Mouse (Mus musculus) megakaryocyte, embryonic 14.5 days (primary cell): ENCODE measurements at regions not wholly inside any gene's neighbourhood (a gene's known extent, or its start where the extent isn't known, plus 50 kb on each side); places are given as distances from the start of the nearest gene placed in this dataset.
"Not testable (repeated sequence)": the region's sequence is repeated elsewhere in the genome, so short reads cannot be mapped to it uniquely, and the experiment has no call there.

ENCODE experiments used
- H3K27me3 ChIP-seq: replicated peaks from 2 replicates; pipeline ENCODE3; 2012; ENCODE audit warnings: inconsistent platforms
- H3K36me3 ChIP-seq: replicated peaks from 2 replicates; pipeline ENCODE3; 2012; ENCODE audit warnings: low read length, inconsistent platforms, mixed read lengths
- H3K4me1 ChIP-seq: 2 replicates; pipeline ENCODE4 v1.6.1; 2012; ENCODE audit warnings: inconsistent platforms
- H3K4me3 ChIP-seq: replicated peaks from 2 replicates; pipeline ENCODE3; 2012; ENCODE audit warnings: moderate library complexity, mild to moderate bottlenecking, inconsistent platforms
- H3K9me3 ChIP-seq: 2 replicates; pipeline ENCODE4 v1.6.1; 2012; ENCODE audit warnings: inconsistent platforms
- FLI1 ChIP-seq: IDR thresholded peaks from 2 replicates; pipeline ENCODE4 v1.6.1; 2012; ENCODE audit warnings: low read length, inconsistent platforms, mixed read lengths
- GATA1 ChIP-seq: IDR thresholded peaks from 3 replicates; pipeline ENCODE4 v1.6.1; 2012; ENCODE audit warnings: mixed read lengths, low read length, inconsistent platforms, borderline replicate concordance

GRCm38 (mm10) chr3:118194754-118195153, 326.0 kb upstream of the Snx7 start:
- TF ChIP-seq FLI1 (no peak), GATA1 (no peak)
- Histone ChIP-seq H3K27me3 (no peaks in the 10 kb centered on the region), H3K36me3 (no peaks in the 10 kb centered on the region), H3K4me3 (no peak overlapping the region), H3K4me1 (peaks cover 20% of the 10 kb centered on the region), H3K9me3 (0 out of 2 replicates have a peak, but pooled peaks cover 2% of the 10 kb centered on the region)

DNA sequence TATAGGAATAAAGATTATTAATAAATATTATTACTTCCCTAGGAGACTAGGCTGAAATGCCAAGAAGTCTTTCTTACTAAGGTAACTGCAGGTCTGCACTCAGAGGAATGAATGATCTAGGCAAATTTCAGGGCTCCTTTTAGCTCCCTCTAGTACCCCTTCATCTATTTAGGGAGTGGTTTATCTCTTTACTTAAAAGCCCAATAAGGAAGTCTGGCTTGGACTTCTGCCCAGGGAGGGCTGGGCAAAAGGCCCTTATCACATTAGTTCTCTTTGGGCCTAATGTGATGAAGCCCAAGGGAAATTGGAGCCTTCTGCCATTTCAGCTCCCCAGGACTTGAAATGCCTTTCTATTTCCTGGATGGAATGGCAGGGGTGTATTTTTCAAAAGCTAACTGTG, 320.6 kb upstream of the Snx7 start:
- no peaks in the 10 kb centered on the region for H3K36me3 ChIP-seq
- TF ChIP-seq FLI1: no peak
- TF ChIP-seq GATA1: no peak
- no peaks in the 10 kb centered on the region for H3K27me3 ChIP-seq
- no peaks in the 10 kb centered on the region for H3K9me3 ChIP-seq
- no peak overlapping the region for H3K4me3 ChIP-seq
- peaks cover 31% of the 10 kb centered on the region for H3K4me1 ChIP-seq

DNA sequence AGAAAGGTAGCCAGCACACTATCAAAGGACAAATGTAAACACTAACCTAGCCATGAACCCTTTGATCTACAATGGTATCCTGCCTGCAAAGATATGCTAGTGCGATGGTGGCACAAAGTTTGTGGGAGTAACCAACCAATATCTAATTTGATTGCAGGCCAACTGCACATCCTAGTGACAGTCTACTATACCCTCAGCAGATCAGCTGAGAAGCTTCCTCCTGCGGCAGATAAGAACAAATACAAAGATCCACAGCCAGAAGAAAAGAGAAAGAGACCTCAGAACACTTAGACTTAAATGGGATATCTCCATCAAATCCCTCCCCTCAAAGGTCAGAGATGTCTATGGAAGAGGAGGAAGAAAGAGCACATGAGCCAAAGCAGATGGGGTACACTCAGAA, 308.7 kb upstream of the Snx7 start:
- no peaks in the 10 kb centered on the region for H3K36me3 ChIP-seq
- peaks cover 12% of the 10 kb centered on the region; the same call in 1 of the 2 replicates for H3K4me1 ChIP-seq
- no peaks in the 10 kb centered on the region for H3K9me3 ChIP-seq
- no peak for TF ChIP-seq FLI1
- TF ChIP-seq GATA1: no peak
- no peak overlapping the region for H3K4me3 ChIP-seq
- H3K27me3 ChIP-seq: no peaks in the 10 kb centered on the region

GRCm38 (mm10) chr3:118162916-118163315, 294.2 kb upstream of the Snx7 start:
- Histone ChIP-seq H3K4me3 (no peak overlapping the region), H3K9me3 (no peaks in the 10 kb centered on the region), H3K4me1 (no peaks in the 10 kb centered on the region; the same call in 1 of the 2 replicates), H3K36me3 (no peaks in the 10 kb centered on the region), H3K27me3 (no peaks in the 10 kb centered on the region)
- TF ChIP-seq FLI1: no peak
- no peak for TF ChIP-seq GATA1

DNA sequence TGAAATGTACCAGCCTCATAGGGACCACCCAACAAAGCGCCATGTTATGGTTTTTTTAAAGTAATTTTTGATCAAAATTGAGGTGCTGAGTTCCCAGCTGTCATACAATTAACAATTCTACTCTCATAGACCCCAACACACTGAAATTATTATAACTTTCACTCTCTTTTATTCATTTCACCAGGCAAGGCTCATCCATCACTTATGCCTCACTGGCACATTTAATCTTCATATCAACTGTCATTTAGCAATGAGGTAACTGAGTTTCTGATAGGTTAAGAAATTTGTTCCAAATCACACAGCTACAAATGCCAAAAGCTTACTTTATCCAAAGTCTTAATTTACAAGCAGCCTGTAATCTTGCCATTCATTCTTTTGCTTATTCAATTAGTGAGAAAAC, 276.1 kb upstream of the Snx7 start:
- Histone ChIP-seq H3K27me3 (no peaks in the 10 kb centered on the region), H3K4me3 (no peak overlapping the region), H3K36me3 (no peaks in the 10 kb centered on the region), H3K9me3 (no peaks in the 10 kb centered on the region), H3K4me1 (peaks cover 12% of the 10 kb centered on the region; the same call in 1 of the 2 replicates)
- TF ChIP-seq GATA1 (no peak), FLI1 (no peak)

DNA sequence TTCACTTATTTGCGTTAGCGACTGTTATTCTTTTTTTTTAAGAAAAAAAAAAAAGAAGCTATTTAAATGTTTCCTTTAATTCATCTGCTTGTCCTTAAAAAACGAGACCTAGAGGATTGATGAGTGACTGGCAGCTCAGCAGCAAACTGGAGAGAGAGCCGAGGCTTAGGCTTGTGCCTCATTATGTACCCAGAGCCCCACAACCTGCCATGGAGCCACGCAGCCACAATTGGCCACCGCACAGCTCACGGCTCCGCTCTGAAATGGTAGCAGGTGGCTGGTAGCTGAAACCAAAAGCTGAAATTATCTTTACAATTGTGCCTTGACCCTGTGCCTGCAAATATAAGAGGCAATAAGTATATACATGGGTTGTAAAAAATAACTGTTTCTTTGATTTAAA, 273.0 kb upstream of the Snx7 start:
- H3K4me3 ChIP-seq: no peak overlapping the region
- H3K4me1 ChIP-seq: peaks cover 12% of the 10 kb centered on the region; the same call in 1 of the 2 replicates
- no peaks in the 10 kb centered on the region for H3K9me3 ChIP-seq
- H3K27me3 ChIP-seq: no peaks in the 10 kb centered on the region
- no peak for TF ChIP-seq FLI1
- no peaks in the 10 kb centered on the region for H3K36me3 ChIP-seq

- no peaks in the 10 kb centered on the region for H3K9me3 ChIP-seq
- H3K27me3 ChIP-seq: no peaks in the 10 kb centered on the region
- TF ChIP-seq FLI1: no peak
- no peak for TF ChIP-seq GATA1
- H3K36me3 ChIP-seq: no peaks in the 10 kb centered on the region
- H3K4me3 ChIP-seq: no peak overlapping the region
- H3K4me1 ChIP-seq: peaks cover 12% of the 10 kb centered on the region; the same call in 1 of the 2 replicates
Observed at GRCm38 (mm10) chr3:118140108-118140507, 271.4 kb upstream of the Snx7 start.

GRCm38 (mm10) chr3:118128349-118128748, 259.6 kb upstream of the Snx7 start:
- not testable (repeated sequence) for H3K9me3 ChIP-seq, H3K27me3 ChIP-seq, H3K4me1 ChIP-seq

GRCm38 (mm10) chr3:118102635-118103034, 233.9 kb upstream of the Snx7 start:
- H3K4me3 ChIP-seq: no peak overlapping the region
- H3K36me3 ChIP-seq: no peaks in the 10 kb centered on the region
- no peaks in the 10 kb centered on the region for H3K27me3 ChIP-seq
- H3K9me3 ChIP-seq: no peaks in the 10 kb centered on the region
- TF ChIP-seq GATA1: no peak
- TF ChIP-seq FLI1: no peak
- no peaks in the 10 kb centered on the region for H3K4me1 ChIP-seq

More at GRCm38 (mm10) chr3:118128349-118128748, 259.6 kb upstream of the Snx7 start:
- not testable (repeated sequence) for H3K4me3 ChIP-seq, H3K36me3 ChIP-seq

- no peak overlapping the region for H3K4me3 ChIP-seq
- H3K9me3 ChIP-seq: peaks cover 8% of the 10 kb centered on the region; the same call in 1 of the 2 replicates
- no peaks in the 10 kb centered on the region for H3K36me3 ChIP-seq
- no peaks in the 10 kb centered on the region for H3K27me3 ChIP-seq
- H3K4me1 ChIP-seq: no peaks in the 10 kb centered on the region
- TF ChIP-seq GATA1: no peak
- no peak for TF ChIP-seq FLI1
Observed at GRCm38 (mm10) chr3:118084508-118084907, 215.8 kb upstream of the Snx7 start.

GRCm38 (mm10) chr3:118072363-118072762, 203.6 kb upstream of the Snx7 start:
- H3K4me1 ChIP-seq: peaks cover 41% of the 10 kb centered on the region
- no peaks in the 10 kb centered on the region for H3K27me3 ChIP-seq
- no peaks in the 10 kb centered on the region for H3K36me3 ChIP-seq
- H3K4me3 ChIP-seq: no peak overlapping the region
- no peaks in the 10 kb centered on the region for H3K9me3 ChIP-seq
- TF ChIP-seq FLI1 (no peak), GATA1 (no peak)
